ENCODE assay signal across 8 mouse cellular contexts in genomic region chr8:47242207-47243004, GRCm38 (mm10).
A peak's percentile ranks its signal among the peaks of the same experiment; 100 is the strongest.
DNase-seq lines count a peak whose midpoint lies in the region; ATAC-seq and TF ChIP-seq lines count a peak whose summit lies in the region.

No protein-coding gene starts in this region.

- 7% methylated on average over 17 of the region's 17 CpGs for WGBS in forebrain, embryonic 15.5 days
- WGBS in heart, postnatal 0 days: 44% methylated on average over 17 of the region's 17 CpGs
- WGBS in midbrain, postnatal 0 days: 5% methylated on average over 17 of the region's 17 CpGs

- H3K4me2 ChIP-seq in forebrain, embryonic 15.5 days (replicated peaks): peak overlapping the region; percentile 53
- H3K4me2 ChIP-seq in heart, postnatal 0 days (ENCODE audit: low read depth, low read length): peak overlapping the region; percentile 56
- H3K4me2 ChIP-seq in midbrain, postnatal 0 days (ENCODE audit: low read depth, low read length, poor library complexity, severe bottlenecking): peak overlapping the region; percentile 75

- H3K9me3 ChIP-seq in forebrain, embryonic 15.5 days: no peaks in the 10 kb centered on the region
- H3K9me3 ChIP-seq in heart, postnatal 0 days (replicated peaks; ENCODE audit: control insufficient read depth, low read length): no peaks in the 10 kb centered on the region
- H3K9me3 ChIP-seq in midbrain, postnatal 0 days (ENCODE audit: low read length): no peaks in the 10 kb centered on the region

- TF ChIP-seq EP300 in heart, postnatal 0 days (IDR thresholded peaks at IDR 0.05; ENCODE audit: low read depth): no peak

- no peak for TF ChIP-seq CTCF in heart, postnatal 0 days (IDR thresholded peaks at IDR 0.05; ENCODE audit: low read depth)
- no peak for TF ChIP-seq CTCF in midbrain, postnatal 0 days (IDR thresholded peaks at IDR 0.05)

- peaks cover 78% of the 10 kb centered on the region for H3K4me1 ChIP-seq in forebrain, embryonic 15.5 days
- no peaks in the 10 kb centered on the region for H3K4me1 ChIP-seq in heart, postnatal 0 days (ENCODE audit: control insufficient read depth, insufficient read depth)
- peaks cover 8% of the 10 kb centered on the region for H3K4me1 ChIP-seq in midbrain, postnatal 0 days (ENCODE audit: insufficient read depth, low read length)

- no peaks in the 10 kb centered on the region for H3K27me3 ChIP-seq in forebrain, embryonic 15.5 days
- H3K27me3 ChIP-seq in heart, postnatal 0 days (ENCODE audit: control insufficient read depth, insufficient read depth, low read length): no peaks in the 10 kb centered on the region
- no peaks in the 10 kb centered on the region for H3K27me3 ChIP-seq in midbrain, postnatal 0 days (ENCODE audit: insufficient read depth, low read length)

- peak overlapping the region; percentile 43 for H3K9ac ChIP-seq in forebrain, embryonic 15.5 days (replicated peaks)
- H3K9ac ChIP-seq in heart, postnatal 0 days (replicated peaks; ENCODE audit: low read depth, low read length): no peak overlapping the region
- peak overlapping the region; percentile 50 for H3K9ac ChIP-seq in midbrain, postnatal 0 days (replicated peaks; ENCODE audit: low read length, poor library complexity, severe bottlenecking)

- H3K4me3 ChIP-seq in forebrain, embryonic 15.5 days: peak overlapping the region; percentile 39
- H3K4me3 ChIP-seq in heart, postnatal 0 days (ENCODE audit: low read depth, low read length): peak overlapping the region; percentile 29
- H3K4me3 ChIP-seq in midbrain, postnatal 0 days (ENCODE audit: low read depth, low read length): peak overlapping the region; percentile 38

- DNase-seq in cerebellum, adult 18-20 months: peak; percentile 75 to 85
- DNase-seq in heart, postnatal 0 days (ENCODE audit: low spot score): peak; percentile 68
- peak; percentile 66 for DNase-seq in kidney, postnatal 14 days
- peak; percentile 22 for DNase-seq in liver
- DNase-seq in midbrain, postnatal 0 days (ENCODE audit: low spot score): peak; percentile 98
- DNase-seq in telencephalon, adult 2 months (ENCODE audit: low read depth, low spot score): peak; percentile 89

- peak overlapping the region; percentile 93 for H3K27ac ChIP-seq in forebrain, embryonic 15.5 days (replicated peaks)
- 0 out of 2 replicates have a peak overlapping the region, but pooled peaks have one; percentile 13 for H3K27ac ChIP-seq in heart, postnatal 0 days (ENCODE audit: low read depth)
- peak overlapping the region; percentile 75 for H3K27ac ChIP-seq in midbrain, postnatal 0 days (ENCODE audit: low read depth, low read length)

- peak; percentile 29 for ATAC-seq in CD4-positive, CD25-positive, alpha-beta regulatory T cell, adult 4 months
- ATAC-seq in forebrain, embryonic 15.5 days (replicated peaks): peak; percentile 96
- peak; percentile 84 for ATAC-seq in heart, postnatal 0 days (ENCODE audit: insufficient read depth, low read depth)
- ATAC-seq in midbrain, postnatal 0 days (ENCODE audit: low FRiP score): peak; percentile 97

- no peaks in the 10 kb centered on the region for H3K36me3 ChIP-seq in forebrain, embryonic 15.5 days
- H3K36me3 ChIP-seq in heart, postnatal 0 days (replicated peaks; ENCODE audit: control insufficient read depth, insufficient read depth, low read length): no peaks in the 10 kb centered on the region
- no peaks in the 10 kb centered on the region for H3K36me3 ChIP-seq in midbrain, postnatal 0 days (ENCODE audit: insufficient read depth, low read length)

Comparison
In these comparisons a context has a peak if more than half of its experiments do, and no peak if none do; other contexts are left out.
1. Peak in every context shown above with its lines: DNase-seq, ATAC-seq, H3K4me3 ChIP-seq and H3K27ac ChIP-seq.
2. ATAC-seq: peak in every context shown above with its lines; median percentile 97 in midbrain, postnatal 0 days; 96 in forebrain, embryonic 15.5 days; 84 in heart, postnatal 0 days; 29 in CD4-positive, CD25-positive, alpha-beta regulatory T cell, adult 4 months.
3. DNase-seq: peak in every context shown above with its lines; median percentile 98 in midbrain, postnatal 0 days; 89 in telencephalon, adult 2 months; 80 in cerebellum, adult 18-20 months; 68 in heart, postnatal 0 days; 66 in kidney, postnatal 14 days; 22 in liver.
4. H3K27ac ChIP-seq: peak in every context shown above with its lines; median percentile 93 in forebrain, embryonic 15.5 days; 75 in midbrain, postnatal 0 days; 13 in heart, postnatal 0 days.